Mouse (Mus musculus) stomach, postnatal 0 days (tissue): ENCODE data around the gene Ankib1.

ENCODE experiments used
- CTCF ChIP-seq: IDR thresholded peaks from 2 replicates; pipeline ENCODE4 v1.5.1; 2016; ENCODE audit warnings: antibody characterized with exemption, low read depth, mild to moderate bottlenecking, moderate library complexity
- EP300 ChIP-seq: optimal IDR thresholded peaks from 2 replicates; pipeline ENCODE3; 2016; ENCODE audit warnings: antibody characterized with exemption

DNA sequence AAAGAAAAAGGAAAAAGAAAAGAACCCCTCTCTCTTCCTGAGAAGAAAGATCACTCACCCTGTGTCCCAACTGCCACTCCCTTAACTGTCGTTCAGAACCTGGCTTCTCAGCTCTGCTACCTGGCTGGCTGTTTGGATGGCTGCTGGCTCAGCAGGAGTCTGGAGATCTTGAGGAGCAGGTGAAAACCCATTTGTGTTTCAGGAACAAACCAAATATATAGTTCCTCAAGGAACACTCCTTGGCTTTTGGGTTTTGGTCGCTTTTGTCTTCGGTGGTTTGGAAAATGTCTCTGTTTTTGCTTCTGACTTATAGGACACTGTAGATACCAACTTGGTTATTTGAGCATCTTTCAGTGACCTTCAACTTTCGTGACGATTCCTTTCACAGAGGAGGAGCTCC lies 145.6 kb downstream of the Ankib1 start, which contains the start of gene Gatad1:
- no peak for TF ChIP-seq CTCF
- TF ChIP-seq EP300: no peak
